Mouse (Mus musculus): ENCODE results near the gene Zfp992. TPM values are rescaled to one million over a fixed set of nuclear protein-coding genes. Genes with fewer than 3 reads are reported as not detected.
A peak's percentile ranks its signal among the peaks of the same experiment; 100 is the strongest.
"Not testable (repeated sequence)": the region's sequence is repeated elsewhere in the genome, so short reads cannot be mapped to it uniquely, and the experiment has no call there.

The Zfp992 gene
- polyA plus RNA-seq, 1 experiment from 2014 or later, result 1.8 TPM

- not testable (repeated sequence) for ATAC-seq; DNase-seq (ENCODE audit: low spot score); H3K4me3 ChIP-seq (ENCODE audit: low read depth, low read length); H3K36me3 ChIP-seq (ENCODE audit: control insufficient read depth, insufficient read depth, low read length); H3K27me3 ChIP-seq (replicated peaks; ENCODE audit: control insufficient read depth, insufficient read depth, low read length); H3K27ac ChIP-seq (ENCODE audit: low read depth, low read length); H3K9ac ChIP-seq (ENCODE audit: low read length); H3K4me1 ChIP-seq (ENCODE audit: control insufficient read depth, insufficient read depth, low read length); H3K4me2 ChIP-seq (ENCODE audit: low read length)
- 81% methylated on average over 5 of the region's 5 CpGs for WGBS
- peaks cover 38% of the 10 kb centered on the region for H3K9me3 ChIP-seq (replicated peaks; ENCODE audit: control insufficient read depth, low read length)
These were observed 11.9 kb downstream of the Zfp992 start for GRCm38 (mm10) chr4:146460685-146461084.

GRCm38 (mm10) chr4:146463649-146464351, 15.0 kb downstream of the Zfp992 start:
- not testable (repeated sequence) for H3K4me1 ChIP-seq (ENCODE audit: control insufficient read depth, insufficient read depth, low read length); ATAC-seq; H3K36me3 ChIP-seq (ENCODE audit: control insufficient read depth, insufficient read depth, low read length); H3K9ac ChIP-seq (ENCODE audit: low read length); H3K4me2 ChIP-seq (ENCODE audit: low read length); H3K9me3 ChIP-seq (replicated peaks; ENCODE audit: control insufficient read depth, low read length); H3K27me3 ChIP-seq (replicated peaks; ENCODE audit: control insufficient read depth, insufficient read depth, low read length); H3K4me3 ChIP-seq (ENCODE audit: low read depth, low read length); DNase-seq (ENCODE audit: low spot score); H3K27ac ChIP-seq (ENCODE audit: low read depth, low read length)
- WGBS, result 90% methylated on average over 17 of the region's 19 CpGs

GRCm38 (mm10) chr4:146469984-146470383, 21.2 kb downstream of the Zfp992 start:
- not testable (repeated sequence) for DNase-seq (ENCODE audit: low spot score)

DNA sequence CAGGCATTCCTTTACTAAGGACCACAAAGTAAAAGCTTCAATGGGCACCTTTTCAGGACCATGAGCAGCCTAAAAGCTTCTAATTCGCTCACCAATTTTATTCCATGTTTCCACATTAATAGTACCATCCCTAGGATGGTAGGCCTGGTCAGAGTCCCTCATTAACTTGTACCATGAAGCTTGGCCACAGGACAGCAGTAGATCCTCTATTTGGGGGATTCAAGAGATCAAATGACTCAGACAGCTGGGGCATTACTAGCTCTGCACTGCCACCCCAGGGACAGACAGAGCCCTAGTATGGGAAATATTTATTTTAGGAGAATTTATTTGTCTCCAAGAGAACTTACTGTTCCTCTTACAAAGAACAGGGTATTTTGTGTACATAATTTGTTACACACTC, 25.4 kb downstream of the Zfp992 start:
- H3K9ac ChIP-seq (ENCODE audit: low read length); DNase-seq (ENCODE audit: low spot score); H3K27me3 ChIP-seq (replicated peaks; ENCODE audit: control insufficient read depth, insufficient read depth, low read length); H3K27ac ChIP-seq (ENCODE audit: low read depth, low read length); H3K4me1 ChIP-seq (ENCODE audit: control insufficient read depth, insufficient read depth, low read length); H3K36me3 ChIP-seq (ENCODE audit: control insufficient read depth, insufficient read depth, low read length); H3K4me3 ChIP-seq (ENCODE audit: low read depth, low read length); ATAC-seq; H3K4me2 ChIP-seq (ENCODE audit: low read length): not testable (repeated sequence)
- peaks cover 33% of the 10 kb centered on the region for H3K9me3 ChIP-seq (replicated peaks; ENCODE audit: control insufficient read depth, low read length)
- no CpG with 5 or more reads among the region's 1 CpGs for WGBS

More at GRCm38 (mm10) chr4:146469984-146470383, 21.2 kb downstream of the Zfp992 start:
- not testable (repeated sequence) for H3K27ac ChIP-seq (ENCODE audit: low read depth, low read length); H3K9ac ChIP-seq (ENCODE audit: low read length); H3K27me3 ChIP-seq (replicated peaks; ENCODE audit: control insufficient read depth, insufficient read depth, low read length); ATAC-seq; H3K4me3 ChIP-seq (ENCODE audit: low read depth, low read length); H3K36me3 ChIP-seq (ENCODE audit: control insufficient read depth, insufficient read depth, low read length); H3K4me2 ChIP-seq (ENCODE audit: low read length); H3K4me1 ChIP-seq (ENCODE audit: control insufficient read depth, insufficient read depth, low read length)
- peaks cover 14% of the 10 kb centered on the region for H3K9me3 ChIP-seq (replicated peaks; ENCODE audit: control insufficient read depth, low read length)
- 91% methylated on average over 9 of the region's 12 CpGs for WGBS

DNA sequence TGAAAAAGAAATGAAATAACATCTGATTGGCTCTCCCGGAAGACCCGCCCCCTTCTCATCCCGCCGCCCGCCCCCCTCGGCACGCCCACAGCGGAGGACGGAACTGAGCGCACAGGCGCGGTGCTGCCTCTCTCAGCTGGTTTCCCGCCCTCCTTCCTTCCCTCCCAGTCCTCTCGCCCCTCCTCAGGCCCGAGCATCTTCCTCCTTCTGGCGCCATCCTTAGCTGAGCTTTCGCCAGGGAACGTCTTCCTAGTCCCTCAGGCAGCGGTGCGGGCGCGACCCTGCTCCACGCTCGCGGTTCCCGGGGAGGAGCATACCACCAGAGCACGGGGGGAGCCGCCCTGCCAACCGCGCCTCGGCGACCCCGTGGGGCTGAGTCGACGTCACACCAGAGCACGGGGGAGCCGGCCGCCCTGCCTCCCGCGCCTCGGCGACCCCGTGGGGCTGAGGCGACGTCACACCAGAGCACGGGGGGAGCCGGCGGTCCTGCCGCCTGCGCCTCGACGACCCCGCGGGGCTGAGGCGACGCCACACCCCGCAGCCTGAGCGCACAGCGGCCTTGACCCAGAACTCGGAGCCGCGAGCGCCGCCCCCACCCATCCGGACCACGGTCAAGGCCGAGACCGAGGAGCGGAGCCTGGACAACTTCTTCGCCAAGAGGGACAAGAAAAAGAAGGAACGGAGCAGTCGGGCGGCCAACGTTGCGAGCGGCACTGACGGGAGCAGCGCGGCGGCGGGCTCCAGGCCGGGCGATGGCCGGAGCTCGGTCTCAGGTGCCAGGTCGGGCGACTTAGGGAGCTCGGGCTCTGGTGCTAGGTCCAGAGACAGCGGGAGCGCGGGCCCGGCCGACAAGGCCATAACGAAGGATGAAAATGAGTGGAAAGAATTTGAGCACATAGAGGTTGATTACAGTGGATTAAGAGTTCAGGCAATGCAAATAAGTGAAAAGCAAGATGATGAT, 26.2 kb downstream of the Zfp992 start:
- not testable (repeated sequence) for H3K4me3 ChIP-seq (ENCODE audit: low read depth, low read length)

DNA sequence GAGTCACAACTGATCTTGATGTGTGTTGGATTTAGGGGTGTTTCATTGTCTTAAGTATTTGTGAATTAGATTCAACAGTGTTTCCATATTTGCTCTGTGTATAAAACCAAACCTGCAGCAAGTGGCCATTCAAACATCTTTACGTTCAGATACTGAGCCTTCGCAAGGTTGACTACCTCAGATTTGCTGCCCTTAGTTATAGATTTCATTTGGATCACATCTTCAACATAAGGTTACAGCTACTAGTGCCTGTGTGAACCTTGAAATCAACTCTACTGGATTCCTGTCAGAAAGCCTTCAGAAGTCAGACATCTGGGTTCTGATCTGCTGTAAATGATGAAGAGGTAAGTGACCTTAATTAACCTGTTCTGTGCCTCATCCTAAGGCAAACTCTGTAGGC, 27.4 kb downstream of the Zfp992 start:
- H3K27ac ChIP-seq (ENCODE audit: low read depth, low read length); H3K4me1 ChIP-seq (ENCODE audit: control insufficient read depth, insufficient read depth, low read length); ATAC-seq; H3K4me3 ChIP-seq (ENCODE audit: low read depth, low read length); DNase-seq (ENCODE audit: low spot score); H3K4me2 ChIP-seq (ENCODE audit: low read length); H3K36me3 ChIP-seq (ENCODE audit: control insufficient read depth, insufficient read depth, low read length); H3K9ac ChIP-seq (ENCODE audit: low read length); H3K27me3 ChIP-seq (replicated peaks; ENCODE audit: control insufficient read depth, insufficient read depth, low read length): not testable (repeated sequence)
- WGBS, result 96% methylated on average over 2 of the region's 2 CpGs
- peaks cover 41% of the 10 kb centered on the region for H3K9me3 ChIP-seq (replicated peaks; ENCODE audit: control insufficient read depth, low read length)

More for the DNA sequence above, 26.2 kb downstream of the Zfp992 start:
- not testable (repeated sequence) for H3K4me1 ChIP-seq (ENCODE audit: control insufficient read depth, insufficient read depth, low read length); H3K27ac ChIP-seq (ENCODE audit: low read depth, low read length); H3K9ac ChIP-seq (ENCODE audit: low read length); H3K36me3 ChIP-seq (ENCODE audit: control insufficient read depth, insufficient read depth, low read length); H3K27me3 ChIP-seq (replicated peaks; ENCODE audit: control insufficient read depth, insufficient read depth, low read length); H3K4me2 ChIP-seq (ENCODE audit: low read length); DNase-seq (ENCODE audit: low spot score)
- WGBS, result 71% methylated on average over 54 of the region's 94 CpGs
- ATAC-seq, result peak; percentile 50; the same call in 1 of the 2 replicates
- H3K9me3 ChIP-seq (replicated peaks; ENCODE audit: control insufficient read depth, low read length), result peaks cover 31% of the 10 kb centered on the region

- not testable (repeated sequence) for H3K9ac ChIP-seq (ENCODE audit: low read length); H3K4me2 ChIP-seq (ENCODE audit: low read length); H3K4me3 ChIP-seq (ENCODE audit: low read depth, low read length); H3K36me3 ChIP-seq (ENCODE audit: control insufficient read depth, insufficient read depth, low read length); H3K27me3 ChIP-seq (replicated peaks; ENCODE audit: control insufficient read depth, insufficient read depth, low read length); DNase-seq (ENCODE audit: low spot score); ATAC-seq; H3K27ac ChIP-seq (ENCODE audit: low read depth, low read length); H3K4me1 ChIP-seq (ENCODE audit: control insufficient read depth, insufficient read depth, low read length)
- H3K9me3 ChIP-seq (replicated peaks; ENCODE audit: control insufficient read depth, low read length), result peaks cover 45% of the 10 kb centered on the region
- WGBS, result 79% methylated on average over 3 of the region's 3 CpGs
These were observed 28.1 kb downstream of the Zfp992 start for GRCm38 (mm10) chr4:146476959-146477358.

GRCm38 (mm10) chr4:146480376-146481096, 31.7 kb downstream of the Zfp992 start:
- H3K4me3 ChIP-seq (ENCODE audit: low read depth, low read length); H3K4me1 ChIP-seq (ENCODE audit: control insufficient read depth, insufficient read depth, low read length); H3K27me3 ChIP-seq (replicated peaks; ENCODE audit: control insufficient read depth, insufficient read depth, low read length); ATAC-seq; DNase-seq (ENCODE audit: low spot score); H3K27ac ChIP-seq (ENCODE audit: low read depth, low read length); H3K4me2 ChIP-seq (ENCODE audit: low read length); H3K36me3 ChIP-seq (ENCODE audit: control insufficient read depth, insufficient read depth, low read length); H3K9ac ChIP-seq (ENCODE audit: low read length): not testable (repeated sequence)
- H3K9me3 ChIP-seq (replicated peaks; ENCODE audit: control insufficient read depth, low read length), result peaks cover 67% of the 10 kb centered on the region
- WGBS, result 67% methylated on average over 6 of the region's 6 CpGs
